Mouse (Mus musculus) kidney, adult 9 months (tissue): Measurements from ENCODE around the gene Il3.
A peak's percentile ranks its signal among the peaks of the same experiment; 100 is the strongest.
"Not testable (repeated sequence)": the region's sequence is repeated elsewhere in the genome, so short reads cannot be mapped to it uniquely, and the experiment has no call there.

Source experiments
- DNase-seq: peaks from one replicate; pipeline ENCODE4 v3.0.0; 2022

Gene Il3

DNA sequence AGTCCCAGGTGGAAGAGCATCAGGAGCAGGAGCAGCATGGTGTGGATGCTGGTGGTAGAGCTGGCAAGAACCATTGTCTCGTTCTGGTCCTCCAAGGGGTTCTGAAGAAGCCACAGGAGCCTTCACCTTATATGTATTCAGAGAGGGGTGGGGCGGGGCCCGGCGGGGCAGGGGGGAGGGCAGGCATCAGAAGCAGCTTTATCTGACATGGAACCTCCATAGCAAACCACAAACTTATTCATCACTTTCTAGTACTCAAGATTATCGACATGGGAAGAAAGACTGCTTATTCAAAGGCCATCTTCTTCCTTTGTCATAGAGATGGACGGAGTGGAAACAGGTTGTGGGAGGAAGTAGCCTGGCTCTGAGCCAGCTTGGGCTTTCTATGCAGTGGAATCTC, at the start of gene Il3:
Gene Il3, minus strand, starts transcription at position 101 of the 400 bp plus-strand sequence.
- no peak for DNase-seq

DNA sequence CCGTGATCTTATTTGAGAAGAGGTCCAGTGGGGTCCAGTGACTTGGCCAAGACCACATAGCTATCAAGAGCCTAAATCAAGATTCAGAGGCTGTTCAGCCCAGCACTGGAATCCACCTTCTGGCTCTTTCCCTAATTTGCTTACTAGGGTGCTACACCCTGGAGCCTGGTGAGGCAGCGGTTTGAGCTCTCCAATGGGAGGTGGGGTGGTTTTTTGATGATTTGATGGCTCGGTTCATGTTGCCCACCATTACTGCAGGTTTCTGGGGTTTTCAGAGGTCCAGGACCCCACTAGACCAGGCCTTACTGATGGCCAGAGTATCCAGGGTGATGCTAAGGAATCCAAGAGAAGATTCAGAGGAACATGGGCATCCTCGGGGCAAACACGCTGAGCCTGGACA, 48.3 kb upstream of the Il3 start:
- DNase-seq = no peak

DNA sequence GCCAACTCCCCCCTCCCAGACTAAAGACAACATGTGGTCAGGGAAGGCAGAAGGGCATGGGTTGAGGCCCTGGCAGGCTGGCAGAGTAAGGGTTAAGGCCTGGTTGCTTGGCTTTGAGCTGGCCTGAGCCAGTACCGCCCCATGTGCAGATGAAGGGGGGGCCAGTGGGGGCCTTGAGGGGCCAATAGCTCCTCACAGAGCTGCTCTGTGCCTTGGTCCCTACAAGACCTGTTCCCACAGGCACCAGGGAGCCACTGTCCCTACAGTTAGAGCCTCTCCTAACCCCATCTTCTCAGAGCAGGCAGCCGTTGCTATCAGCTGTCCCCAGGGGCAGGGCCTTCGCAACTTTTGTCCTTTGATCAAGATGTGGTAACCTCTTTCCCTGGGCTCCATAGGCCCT, 47.7 kb upstream of the Il3 start:
- no peak for DNase-seq

DNA sequence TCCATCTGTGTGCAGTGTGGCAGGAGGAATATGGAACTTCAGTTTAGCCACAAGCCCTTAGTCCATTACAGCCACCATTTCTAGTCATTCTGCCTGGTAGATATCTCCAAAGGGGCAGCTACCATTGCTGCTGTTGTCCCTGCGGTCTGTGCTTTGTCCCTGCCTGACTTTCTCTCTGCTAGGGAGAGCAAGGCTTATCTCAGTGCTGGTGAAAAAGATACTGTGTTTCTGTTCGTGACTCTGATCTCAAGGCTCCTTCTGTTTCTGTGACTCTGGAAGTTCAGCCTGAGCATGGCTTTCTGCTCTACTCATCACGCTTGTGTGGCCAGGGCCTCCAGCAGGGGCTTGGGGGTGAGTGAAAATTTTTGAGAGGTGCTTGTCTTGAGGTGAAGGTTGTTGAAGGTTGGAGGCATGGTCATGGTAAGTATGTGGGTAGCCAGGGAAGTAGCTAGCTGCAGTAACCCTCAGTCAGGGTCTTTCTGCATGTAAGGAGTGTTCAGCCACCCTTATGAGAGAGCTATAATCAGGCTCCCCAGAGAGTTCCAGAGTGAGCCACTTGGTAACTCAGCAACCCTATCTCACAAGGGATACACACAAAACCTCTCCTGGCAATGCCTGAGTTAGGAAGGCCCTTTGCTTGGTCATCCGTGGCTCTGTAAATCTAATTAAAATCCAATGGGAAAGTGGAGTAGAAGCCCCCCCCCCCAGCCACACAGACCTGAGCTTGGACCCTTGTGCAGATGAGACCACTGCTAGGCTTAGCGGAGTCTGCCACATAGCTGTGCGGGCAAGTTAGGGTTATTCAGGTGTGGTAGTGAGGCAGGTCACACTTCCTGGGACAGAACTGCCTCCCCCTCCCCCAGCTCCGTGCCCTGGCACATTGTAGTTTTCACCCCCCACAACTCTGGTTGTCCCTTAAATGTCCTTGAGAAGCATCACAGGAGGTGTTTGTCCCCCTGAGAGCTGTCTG, 46.6 kb upstream of the Il3 start:
- DNase-seq = no peak

DNA sequence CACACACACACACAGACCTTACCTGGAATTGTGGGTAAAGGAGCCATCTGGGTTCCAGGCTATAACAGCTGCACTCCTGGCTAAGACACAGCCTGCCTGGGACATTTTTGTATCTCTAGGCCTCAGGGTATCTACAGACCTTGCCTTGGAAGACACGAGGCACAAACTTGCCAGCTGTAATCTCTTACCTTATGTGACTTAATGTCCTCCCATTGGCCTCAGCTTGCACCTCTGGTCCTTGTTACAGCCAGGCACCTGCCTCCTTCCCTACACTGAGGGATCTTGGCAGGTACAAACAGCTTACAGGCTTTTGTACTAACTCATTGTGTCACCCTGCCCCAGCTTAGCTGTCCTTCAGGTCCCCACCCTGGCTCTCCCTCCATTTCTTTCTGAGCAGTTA, 45.5 kb upstream of the Il3 start:
- no peak for DNase-seq

DNA sequence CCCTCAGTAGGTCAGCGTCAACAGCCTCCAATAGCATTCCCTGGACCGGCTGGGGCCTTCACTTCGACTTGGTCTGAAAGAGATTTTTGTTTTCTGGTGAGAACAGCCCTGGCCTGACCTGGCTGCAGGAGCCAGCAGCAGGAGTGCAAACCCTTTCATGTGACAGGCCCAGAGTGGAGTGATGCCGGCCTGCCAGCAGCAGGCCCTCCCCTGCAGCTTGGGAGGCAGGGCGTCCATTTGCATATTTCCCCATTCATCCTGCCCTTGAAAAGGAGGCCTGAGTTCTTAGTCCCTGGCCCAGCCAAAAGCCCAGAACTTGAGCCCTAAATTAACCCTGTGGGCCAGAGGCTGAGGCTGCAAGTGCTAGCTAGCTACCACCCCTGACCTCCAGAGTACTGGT, 44.9 kb upstream of the Il3 start:
- DNase-seq = peak; percentile 25

DNA sequence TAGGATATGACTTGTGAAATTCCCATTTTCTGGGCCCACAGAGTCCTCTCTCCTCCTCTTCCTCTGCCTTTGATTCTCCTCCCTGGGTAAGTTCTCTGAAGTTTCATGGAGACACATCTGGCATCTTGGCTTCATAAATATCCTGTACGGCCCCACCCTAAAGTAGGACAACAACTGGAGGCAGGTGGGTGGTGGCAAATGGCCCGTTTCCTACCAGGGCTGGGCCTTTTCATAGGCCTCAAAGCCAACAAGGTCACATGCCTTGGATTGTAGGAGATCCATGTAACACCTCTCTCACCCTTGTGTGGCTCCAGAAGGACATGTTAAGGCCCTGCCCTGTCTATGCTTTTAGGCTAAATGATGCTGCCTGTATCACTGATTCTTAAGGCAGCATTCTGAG, 43.5 kb upstream of the Il3 start:
- no peak for DNase-seq

DNA sequence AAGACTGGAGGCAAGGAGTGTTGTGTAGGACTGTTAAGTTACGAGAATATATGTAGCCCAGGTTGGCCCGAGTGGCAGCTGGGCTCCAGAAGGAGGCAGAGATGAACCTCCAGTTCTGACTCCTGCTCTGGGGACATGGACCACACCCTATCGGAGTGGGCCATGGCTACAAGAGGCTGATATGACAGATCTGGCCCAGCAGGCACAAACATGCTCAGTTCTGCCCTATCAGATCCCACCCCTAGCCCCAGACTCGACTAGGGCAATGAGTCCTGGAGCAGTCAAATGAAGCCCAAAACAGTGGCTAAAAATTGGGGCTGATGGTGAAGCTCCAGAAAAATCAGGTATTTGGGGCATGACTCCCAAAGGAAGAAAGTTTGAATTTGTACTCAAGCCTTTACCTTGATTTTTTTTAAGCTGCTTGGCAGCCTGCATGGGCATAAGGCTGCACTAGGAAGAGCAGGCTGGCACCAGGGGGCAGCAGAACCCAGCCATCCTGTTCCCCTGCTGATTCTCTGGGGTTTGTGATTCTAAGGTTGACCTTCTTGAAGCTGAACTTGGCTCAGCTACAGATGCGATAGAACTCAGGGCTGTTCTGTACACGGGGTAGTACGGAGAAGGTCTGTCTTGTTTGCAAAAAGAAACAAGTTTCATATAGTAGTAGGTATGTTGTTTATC, 40.2 kb upstream of the Il3 start:
- peak; percentile 55 for DNase-seq

DNA sequence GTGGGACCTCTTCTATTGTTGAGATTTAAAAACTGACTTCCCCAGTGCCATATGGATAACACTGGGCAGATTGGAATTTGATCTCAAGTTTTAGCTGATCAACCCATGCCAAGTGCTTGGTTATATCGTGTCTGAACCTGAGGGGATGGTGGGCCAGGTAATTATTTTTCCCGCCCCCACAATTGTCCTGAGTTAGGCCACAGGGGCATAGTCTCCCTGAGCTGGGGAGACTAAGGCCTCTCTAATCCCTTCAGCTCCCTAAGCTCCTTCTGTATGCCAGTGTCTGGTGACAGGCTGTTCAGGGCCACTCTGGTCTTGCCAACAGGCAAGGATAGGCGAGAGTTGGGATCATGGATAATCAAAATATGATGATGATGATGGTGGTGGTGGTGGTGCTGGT, 38.3 kb upstream of the Il3 start:
- no peak for DNase-seq

DNA sequence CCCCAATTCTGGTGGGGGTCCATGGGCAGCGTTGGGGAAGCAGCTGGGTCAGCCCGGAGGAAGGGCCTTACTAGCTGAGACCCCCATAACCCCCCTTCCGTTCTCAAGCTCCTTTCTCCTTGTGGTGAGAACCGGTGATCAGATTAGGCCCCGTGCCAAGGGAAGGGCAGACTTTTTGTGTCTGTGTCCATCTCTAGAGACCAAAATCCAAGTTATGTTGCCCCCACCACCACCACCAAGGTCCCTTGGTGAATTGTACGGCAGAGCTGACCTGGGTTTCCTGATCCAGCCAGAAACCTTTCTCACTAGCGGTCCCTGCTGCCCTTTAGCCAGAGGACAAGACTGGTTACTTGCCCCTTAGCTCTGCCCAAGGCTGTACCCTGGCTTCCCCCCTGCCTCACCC, 37.4 kb upstream of the Il3 start:
- DNase-seq = no peak

DNA sequence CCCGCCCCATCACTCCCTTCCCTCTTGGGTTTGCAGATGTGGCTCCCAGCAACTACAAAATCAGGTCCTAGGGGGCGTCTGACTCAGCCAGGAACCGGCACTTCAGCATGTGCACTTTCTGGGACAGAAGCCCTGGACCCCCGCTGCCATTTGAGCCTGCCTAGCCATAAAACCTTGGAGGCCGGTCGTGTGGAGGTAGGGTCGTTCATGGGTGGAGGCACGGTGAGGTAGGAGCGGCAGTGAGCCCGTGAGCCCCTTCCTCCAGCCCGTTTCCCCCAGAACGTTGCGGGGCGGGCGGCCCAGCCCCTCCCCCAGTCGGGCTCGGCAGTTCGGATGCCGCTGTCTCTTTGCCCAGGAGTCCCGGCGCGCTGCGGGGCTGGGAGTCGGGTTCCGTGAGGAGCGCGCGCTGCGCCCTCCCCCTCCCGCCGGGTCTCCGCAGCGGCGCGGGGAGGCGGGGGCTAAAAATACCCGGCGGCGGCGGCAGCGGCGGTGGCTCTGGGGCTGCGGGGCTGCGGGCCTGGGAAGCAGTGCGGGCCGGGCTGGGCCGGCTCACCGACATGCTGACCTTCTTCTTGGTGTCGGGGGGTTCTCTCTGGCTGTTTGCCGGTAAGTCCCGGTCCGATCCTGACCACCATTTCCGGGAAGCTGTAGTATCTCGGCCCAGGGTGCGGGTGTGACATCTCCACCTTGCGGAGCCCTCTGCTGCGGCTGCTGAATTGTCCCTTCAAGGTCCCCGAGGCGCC, 36.8 kb upstream of the Il3 start, which contains the start of gene Acsl6:
Gene Acsl6, plus strand, starts transcription at position 71 of the 743 bp plus-strand sequence.
- DNase-seq = no peak

DNA sequence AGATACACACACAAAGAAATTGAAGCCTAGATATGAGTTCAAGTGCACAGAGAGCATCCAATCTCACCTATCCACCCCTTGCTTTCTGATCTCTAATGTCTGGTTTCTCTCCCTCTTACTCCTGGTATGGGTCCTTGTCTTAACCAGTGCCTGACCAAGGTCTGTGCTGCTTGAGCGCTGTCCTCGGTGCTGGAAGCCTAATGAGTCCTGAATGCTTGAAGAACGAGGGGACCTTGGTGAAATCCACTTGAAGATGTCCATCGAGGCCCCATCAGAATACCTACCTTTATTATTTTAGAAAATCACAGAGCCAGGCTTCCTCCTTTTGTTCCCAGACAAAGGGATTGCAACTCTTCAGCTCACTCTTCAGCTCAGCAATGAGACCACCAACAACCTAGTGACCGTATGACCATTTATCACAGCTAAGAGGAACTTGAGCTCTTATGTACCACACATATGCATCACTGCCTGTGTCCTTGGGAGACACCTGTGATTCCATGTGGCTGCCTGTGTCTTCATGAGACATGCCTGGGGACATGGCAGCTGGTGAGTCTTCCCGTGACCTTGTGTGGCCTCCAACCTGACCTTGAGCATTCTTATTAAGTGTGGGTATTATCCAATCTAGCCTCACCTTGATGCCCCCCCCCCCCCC, 36.1 kb upstream of the Il3 start:
- DNase-seq = no peak

DNA sequence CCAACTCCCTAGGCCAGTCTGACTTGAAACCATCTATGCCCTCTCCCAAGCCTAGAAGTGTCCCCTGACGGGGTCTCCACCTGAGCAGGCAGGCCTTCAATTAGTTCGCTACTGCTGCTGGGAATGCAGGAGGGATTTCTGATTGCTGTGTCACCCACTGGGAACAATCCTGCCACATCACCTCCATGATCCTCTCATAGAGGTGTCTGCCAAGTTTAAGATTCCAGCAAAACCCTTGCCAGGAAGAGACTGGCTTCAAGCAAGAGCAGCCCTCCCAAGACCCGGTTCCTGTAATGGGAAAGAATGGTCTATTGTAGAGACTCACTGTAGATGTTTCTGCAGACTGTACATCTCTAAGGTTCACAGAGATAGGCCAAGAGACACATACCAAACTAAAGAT, 35.5 kb upstream of the Il3 start:
- DNase-seq = no peak

DNA sequence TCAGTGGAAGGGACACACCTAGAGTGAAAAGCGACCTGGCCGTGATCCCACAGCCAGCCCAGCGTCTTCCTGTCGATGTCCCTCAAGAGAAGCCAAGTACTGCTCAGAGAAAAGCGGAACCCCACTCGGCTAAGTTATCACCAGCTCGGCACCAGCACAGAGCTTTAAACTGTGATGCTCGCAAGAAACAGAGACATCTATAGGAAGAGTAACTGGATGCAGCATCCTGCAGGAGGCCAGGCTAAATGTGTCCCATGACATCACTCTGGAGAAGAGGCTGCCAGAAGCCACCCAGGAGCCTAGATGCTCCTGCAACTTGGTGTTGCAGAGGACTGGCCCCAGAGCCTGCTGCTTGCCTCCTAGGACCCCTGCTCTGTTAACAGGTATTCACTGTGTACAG, 34.9 kb upstream of the Il3 start:
- no peak for DNase-seq

DNA sequence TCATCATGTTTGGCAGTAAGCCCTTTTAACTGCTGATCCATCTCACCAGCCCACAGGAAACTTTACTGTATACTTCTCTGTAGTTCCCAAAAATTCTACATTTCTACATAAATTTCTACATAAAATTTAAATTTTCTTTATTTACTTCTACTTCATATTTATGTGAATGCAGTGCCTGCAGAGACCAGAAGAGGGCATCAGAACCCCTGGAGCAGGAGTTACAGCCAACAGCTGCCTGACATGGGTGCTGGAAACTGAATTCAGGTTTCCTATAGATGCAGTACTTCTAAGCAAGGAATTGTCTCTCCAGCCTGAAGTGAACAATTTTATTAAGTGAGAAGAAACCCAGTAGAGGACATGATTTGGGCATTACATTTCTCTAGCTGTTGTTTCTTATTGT, 31.7 kb upstream of the Il3 start:
- DNase-seq = no peak

DNA sequence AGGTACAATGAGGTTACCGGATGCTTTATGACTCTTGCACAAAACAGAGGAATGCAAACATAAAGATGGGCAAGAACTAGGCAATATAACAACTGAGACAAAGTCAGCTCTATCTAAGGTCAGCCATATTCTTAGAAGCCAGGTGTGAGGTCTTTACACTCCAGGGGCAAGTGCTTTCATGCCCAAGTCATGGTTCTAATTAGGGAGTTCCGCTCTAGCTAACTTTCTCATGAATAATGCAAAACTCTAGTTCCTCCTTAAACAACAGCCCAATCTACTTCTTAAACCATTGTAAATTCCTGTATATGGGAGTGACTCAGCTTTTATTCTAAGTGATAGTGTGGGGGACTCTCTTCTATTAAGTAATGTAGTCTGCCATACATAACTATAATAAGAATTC, 30.4 kb upstream of the Il3 start:
- DNase-seq = not testable (repeated sequence)

DNA sequence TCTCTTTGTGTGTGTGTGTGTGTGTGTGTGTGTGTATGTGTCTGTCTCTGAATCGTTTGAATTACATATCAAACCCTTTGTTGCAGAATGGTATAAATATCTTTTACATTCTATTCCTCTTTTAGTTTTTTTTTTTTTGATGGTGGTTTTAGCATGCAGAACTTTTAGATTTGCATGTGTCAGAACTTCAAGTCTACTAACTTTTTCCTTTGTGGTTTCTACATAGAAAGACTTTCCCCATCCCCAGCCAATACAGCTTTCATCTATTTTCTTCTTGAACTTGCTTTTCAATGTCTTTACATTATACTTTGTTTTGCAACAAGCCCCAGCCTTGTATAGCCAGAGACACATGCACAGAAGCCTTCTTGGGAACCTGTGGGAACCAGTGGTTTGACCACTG, 29.7 kb upstream of the Il3 start:
- DNase-seq = no peak

DNA sequence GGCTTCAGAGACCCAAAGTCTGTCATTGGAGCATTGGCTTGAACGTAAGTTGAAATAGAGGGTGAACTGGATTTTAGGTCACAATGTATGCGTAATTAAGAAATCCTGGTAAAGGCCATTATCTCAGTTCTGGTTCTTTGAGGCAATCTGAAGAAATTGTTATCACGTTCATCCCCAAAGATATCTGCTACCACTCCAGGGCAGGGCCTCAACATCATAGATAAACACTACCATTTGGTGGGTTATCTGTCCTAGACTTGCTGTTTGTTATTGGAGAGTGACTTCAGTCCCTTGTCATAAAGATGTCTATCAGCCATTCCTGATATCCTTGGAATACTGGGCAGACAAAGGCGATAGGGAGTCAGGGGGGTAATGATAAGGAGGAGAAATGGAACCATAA, 28.9 kb upstream of the Il3 start:
- DNase-seq = no peak

DNA sequence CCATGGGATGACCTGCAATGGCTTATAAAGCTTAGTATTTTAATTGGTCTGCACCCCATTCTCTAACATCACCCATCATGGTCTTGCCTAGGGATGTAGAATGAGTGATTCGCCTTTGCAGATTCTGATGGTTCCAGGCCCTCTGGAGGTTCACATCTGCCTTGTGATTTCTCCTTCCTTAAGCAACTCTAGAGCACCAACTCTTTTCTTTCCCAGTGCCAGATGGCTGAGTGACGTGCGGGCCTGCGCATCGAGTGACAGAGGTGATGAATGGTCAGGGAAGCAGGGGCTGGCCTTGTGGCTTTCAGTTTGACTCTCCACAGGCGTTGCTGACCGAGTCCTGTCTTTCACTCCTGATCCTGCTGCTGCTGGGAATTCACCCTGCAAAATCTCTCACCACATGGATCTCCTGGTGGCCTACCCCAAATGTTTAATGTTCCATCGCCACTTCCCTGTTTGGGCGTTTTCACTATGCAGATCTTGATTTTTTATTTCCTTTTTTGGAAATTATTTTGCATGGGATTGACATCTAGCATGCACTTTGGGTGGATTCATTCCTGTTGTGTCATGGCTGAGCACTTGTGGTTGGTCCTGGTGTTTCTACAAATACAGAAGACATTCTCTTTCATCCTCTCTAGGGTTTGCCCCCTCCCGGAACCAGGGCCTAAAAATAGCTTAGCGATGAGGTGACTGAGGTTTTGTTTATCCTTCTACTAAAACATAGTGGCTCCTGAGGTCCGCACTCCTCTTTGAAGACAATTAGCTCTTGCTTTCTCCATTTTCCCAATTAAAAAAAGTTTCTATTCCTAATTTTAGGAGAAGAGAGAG, 27.1 kb upstream of the Il3 start:
- no peak for DNase-seq

DNA sequence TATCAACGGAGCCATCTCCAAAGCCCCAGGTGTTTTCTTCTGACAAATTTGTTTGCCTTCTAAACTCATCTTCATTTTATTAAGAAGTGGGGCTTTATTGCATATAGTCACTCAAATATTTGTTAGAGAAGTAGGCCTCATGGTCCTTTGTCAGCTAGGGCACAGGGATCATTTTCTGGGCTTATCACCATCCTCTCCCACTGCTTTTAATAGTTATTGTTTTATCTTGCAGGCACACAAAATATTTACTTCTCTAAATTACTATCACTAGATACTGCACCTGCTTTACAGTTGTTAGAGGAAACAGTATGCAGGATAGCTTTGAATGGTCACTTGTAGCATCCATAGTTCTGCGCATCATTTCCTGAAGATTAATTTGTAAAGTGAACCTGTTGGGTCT, 25.1 kb upstream of the Il3 start:
- DNase-seq = no peak

DNA sequence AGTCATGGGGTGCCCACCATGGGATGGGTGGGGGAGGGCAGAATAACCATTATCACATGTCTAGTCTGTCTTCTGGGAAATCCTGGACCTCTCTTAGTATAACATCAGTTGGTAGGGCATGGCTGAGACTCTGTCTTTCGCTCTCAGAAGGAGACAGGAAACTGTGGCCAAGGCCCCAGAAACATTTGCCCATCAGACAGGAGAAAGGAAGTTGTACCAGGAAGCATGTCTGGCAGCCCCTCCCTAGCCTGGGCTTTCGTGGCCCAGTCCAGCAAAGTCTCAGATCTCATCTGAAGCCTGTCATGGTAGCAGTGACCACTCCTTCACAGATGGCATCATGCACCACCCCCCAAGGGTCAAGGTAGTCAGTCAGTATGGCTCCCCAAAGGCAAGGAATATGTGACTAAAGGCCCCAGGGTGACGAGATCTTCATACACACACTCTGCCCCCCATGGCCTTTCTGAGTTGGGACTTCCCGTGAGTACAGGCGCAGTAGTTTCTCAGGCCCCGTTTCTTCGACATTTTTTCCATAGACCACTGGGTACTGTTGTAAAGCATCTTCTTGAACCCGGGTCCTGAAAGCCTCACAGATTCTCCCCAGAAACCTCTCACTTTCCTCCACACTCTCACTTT, 20.9 kb upstream of the Il3 start:
- no peak for DNase-seq
